Mouse (Mus musculus) inflammation-experienced regulatory T-cells (primary cell): ENCODE data around the gene Vmn2r75. TPM values are rescaled to one million over a fixed set of nuclear protein-coding genes. Genes with fewer than 3 reads are reported as not detected.

ENCODE experiments used
- polyA plus RNA-seq, 2 experiments: library from polyadenylated mRNA; unstranded; fragments of 100-300 nt; shearing (Covaris generic); gene quantifications; one replicate each; pipeline ENCODE4 v1.2.1; 2017

The Vmn2r75 gene
- under 1 TPM in 1 of 2 experiments, not detected in 1; 0.10 TPM for polyA plus RNA-seq

GRCm38 (mm10) chr7:86171678-86172077 lies at the start of gene Vmn2r75:
Gene Vmn2r75 (minus strand): TSS chr7:86171778.

Other genes with a start within 250 kb of the Vmn2r75 start
- under 1 TPM; 0.04 to 0.48 TPM for gene Vmn2r74, start 210.1 kb downstream of the Vmn2r75 start, polyA plus RNA-seq
- under 1 TPM; 0.06 to 0.59 TPM for gene Vmn2r76, start 74.5 kb upstream of the Vmn2r75 start, polyA plus RNA-seq
- gene Olfr310, start 105.4 kb upstream of the Vmn2r75 start, polyA plus RNA-seq: under 1 TPM in 1 of 2 experiments, not detected in 1; 0.69 TPM
- not detected for gene Olfr309, start 141.9 kb upstream of the Vmn2r75 start, polyA plus RNA-seq
- not detected for gene Olfr308, start 153.9 kb upstream of the Vmn2r75 start, polyA plus RNA-seq
- gene Olfr307, start 165.8 kb upstream of the Vmn2r75 start, polyA plus RNA-seq: under 1 TPM in 1 of 2 experiments, not detected in 1; 0.08 TPM
- gene Olfr305, start 195.2 kb upstream of the Vmn2r75 start, polyA plus RNA-seq: not detected
- gene Olfr304, start 214.9 kb upstream of the Vmn2r75 start, polyA plus RNA-seq: under 1 TPM in 1 of 2 experiments, not detected in 1; 0.48 TPM
- not detected for gene Olfr303, start 226.0 kb upstream of the Vmn2r75 start, polyA plus RNA-seq
- not detected for gene Olfr301, start 232.1 kb upstream of the Vmn2r75 start, polyA plus RNA-seq